Mouse (Mus musculus): ENCODE results near the gene Igf1. TPM values are rescaled to one million over a fixed set of nuclear protein-coding genes. Genes with fewer than 3 reads are reported as not detected.
A peak's percentile ranks its signal among the peaks of the same experiment; 100 is the strongest.

The Igf1 gene
- 0.23 TPM in 1 of 2 replicates, not detected in the other for total RNA-seq (2017)

DNA sequence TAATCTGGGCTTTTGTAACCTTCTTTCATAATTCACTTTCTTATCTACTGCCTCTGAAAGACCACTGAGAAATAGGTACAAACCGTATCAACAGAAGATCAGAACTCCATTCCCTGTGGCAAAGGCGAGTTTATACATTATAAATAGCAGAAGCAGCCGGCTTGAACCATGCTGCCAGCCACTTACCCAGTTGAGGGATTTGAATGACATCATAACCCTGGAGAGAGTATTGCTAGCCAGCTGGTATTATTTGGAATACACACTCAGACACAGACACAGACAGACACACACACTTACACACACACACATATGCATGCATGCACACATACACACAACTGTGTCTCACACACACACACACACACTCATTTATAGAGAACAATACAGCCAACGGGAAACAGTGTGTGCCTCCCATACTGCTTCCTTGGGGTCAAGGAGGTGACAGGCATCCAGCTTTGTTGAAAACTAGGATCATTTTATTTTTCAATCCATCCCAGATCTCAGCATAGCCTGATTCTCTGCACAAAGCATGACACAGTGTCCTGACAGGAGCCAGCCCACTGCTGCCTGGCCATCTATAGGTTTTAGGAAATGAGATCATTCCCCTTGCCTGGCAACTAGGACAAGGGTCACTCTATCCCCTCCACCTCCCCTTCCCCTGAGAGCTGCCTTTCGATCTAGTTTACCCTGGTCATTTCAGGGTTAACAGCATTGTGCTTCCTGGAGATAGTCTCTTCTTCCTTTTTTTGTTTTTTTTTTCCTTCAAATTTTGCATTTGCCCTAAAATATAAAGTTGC, at the start of gene Igf1:
Gene Igf1, plus strand, starts transcription at position 253 of the 794 bp plus-strand sequence.
- ATAC-seq (ENCODE audit: extremely low read depth, insufficient number of reproducible peaks, low FRiP score, poor library complexity, severe bottlenecking), result no peak

GRCm38 (mm10) chr10:87812157-87813072, 45.6 kb upstream of the Igf1 start:
- no peak for ATAC-seq (ENCODE audit: extremely low read depth, insufficient number of reproducible peaks, low FRiP score, poor library complexity, severe bottlenecking)

DNA sequence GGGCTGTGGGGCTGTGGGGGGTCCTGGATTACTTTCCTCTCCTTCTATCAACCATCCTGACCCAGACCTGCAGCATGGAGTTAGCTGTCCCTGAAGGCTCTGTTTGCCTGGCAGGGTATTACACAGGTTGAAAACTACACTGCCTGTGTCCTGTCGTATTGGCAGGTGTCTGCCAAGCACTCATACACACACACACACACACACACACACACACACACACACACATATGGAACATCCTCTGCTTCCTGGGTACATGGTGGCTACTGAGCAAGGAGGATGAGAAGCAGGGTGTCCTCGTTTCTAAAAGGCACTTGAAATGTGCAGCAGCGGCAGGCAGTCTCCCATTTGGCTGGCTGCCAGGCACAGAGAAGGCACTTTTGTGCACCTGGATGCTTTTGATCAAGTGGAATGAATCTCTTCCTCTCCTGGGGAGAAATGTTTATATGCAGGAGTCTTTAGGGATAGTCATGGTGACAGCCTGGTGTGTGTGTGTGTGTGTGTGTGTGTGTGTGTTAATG, 44.9 kb upstream of the Igf1 start:
- no peak for ATAC-seq (ENCODE audit: extremely low read depth, insufficient number of reproducible peaks, low FRiP score, poor library complexity, severe bottlenecking)

DNA sequence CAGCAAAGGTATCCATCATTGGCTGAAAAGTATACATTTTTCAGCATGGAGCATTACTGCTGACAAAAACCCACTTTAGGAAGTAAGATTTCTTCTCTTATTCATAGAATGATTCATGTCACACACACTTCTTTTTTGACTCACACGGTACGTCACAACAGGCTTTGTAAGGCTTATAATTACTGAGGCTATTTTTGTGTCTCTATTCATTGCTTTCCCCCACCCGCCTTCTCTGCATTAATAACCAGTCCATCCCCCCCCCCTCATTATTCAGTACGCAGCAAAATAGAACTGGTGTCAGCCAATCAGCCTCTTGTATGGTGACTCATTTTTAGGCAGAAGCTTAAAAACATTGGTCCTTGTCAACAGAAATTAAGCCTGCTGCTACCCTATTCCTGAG, 41.2 kb upstream of the Igf1 start:
- ATAC-seq (ENCODE audit: extremely low read depth, insufficient number of reproducible peaks, low FRiP score, poor library complexity, severe bottlenecking), result no peak

- ATAC-seq (ENCODE audit: extremely low read depth, insufficient number of reproducible peaks, low FRiP score, poor library complexity, severe bottlenecking), result no peak
These were observed 40.3 kb upstream of the Igf1 start for GRCm38 (mm10) chr10:87817786-87818185.

DNA sequence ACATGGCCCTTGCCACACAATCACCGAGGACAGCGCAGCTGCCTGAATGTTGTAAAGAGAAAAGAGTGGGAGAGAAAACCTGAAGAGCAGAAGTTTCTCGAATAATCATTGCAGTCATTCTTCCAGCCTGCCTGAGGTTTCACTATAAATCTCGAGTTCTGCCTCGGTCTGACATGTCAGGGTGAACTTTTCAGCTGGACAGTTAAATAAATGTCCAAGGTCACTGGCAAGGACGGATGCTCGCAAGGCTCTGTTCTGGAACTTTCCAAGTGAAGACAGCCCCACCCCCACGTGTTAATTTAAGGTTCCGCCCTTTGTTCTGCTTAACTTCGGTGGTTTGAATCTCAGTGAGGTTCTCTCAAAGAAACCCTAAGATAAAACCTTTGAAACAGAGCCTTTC, 36.2 kb upstream of the Igf1 start:
- no peak for ATAC-seq (ENCODE audit: extremely low read depth, insufficient number of reproducible peaks, low FRiP score, poor library complexity, severe bottlenecking)

DNA sequence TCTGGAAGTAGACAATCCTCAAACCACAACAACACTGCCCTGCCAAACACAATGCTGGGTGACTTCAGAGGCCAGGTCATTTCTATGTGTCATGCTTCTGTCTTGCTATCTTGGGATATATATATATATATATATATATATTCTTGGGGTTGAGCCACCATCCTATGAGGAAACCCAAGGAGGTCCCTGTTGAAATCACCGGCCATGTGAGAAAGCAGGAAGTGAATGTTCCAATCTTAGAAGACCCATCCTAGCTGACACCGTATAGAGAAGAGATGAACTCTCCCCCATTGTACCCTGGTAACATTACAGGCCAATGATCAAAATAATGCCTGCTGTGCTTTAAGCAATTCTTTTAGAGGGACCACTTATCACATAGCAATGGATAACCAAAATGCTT, 28.1 kb upstream of the Igf1 start:
- ATAC-seq (ENCODE audit: extremely low read depth, insufficient number of reproducible peaks, low FRiP score, poor library complexity, severe bottlenecking), result 0 out of 2 replicates have a peak, but pooled peaks have one; percentile 30

GRCm38 (mm10) chr10:87830639-87831038, 27.4 kb upstream of the Igf1 start:
- ATAC-seq (ENCODE audit: extremely low read depth, insufficient number of reproducible peaks, low FRiP score, poor library complexity, severe bottlenecking), result no peak

- no peak for ATAC-seq (ENCODE audit: extremely low read depth, insufficient number of reproducible peaks, low FRiP score, poor library complexity, severe bottlenecking)
These were observed 26.0 kb upstream of the Igf1 start for GRCm38 (mm10) chr10:87832101-87832500.

GRCm38 (mm10) chr10:87839454-87839853, 18.6 kb upstream of the Igf1 start:
- ATAC-seq (ENCODE audit: extremely low read depth, insufficient number of reproducible peaks, low FRiP score, poor library complexity, severe bottlenecking), result 0 out of 2 replicates have a peak, but pooled peaks have one; percentile 16

DNA sequence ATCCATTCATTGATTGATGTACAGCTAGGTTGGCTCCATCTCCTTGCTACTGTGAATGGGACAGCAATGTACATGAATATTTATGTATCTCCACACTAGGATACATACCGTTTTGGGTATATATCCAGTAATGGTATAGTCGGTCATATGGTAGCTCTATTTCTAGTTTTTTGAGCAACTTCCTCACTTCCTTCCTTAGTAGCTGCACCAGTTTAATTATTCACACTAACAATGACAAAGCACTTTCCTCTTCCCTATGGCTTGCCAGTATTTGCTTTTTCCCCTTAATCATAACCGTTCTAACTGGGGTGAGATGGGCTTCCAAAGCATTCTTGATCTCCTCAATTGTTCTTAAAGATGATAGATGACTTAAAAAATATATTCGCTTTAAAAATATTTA, 15.6 kb upstream of the Igf1 start:
- ATAC-seq (ENCODE audit: extremely low read depth, insufficient number of reproducible peaks, low FRiP score, poor library complexity, severe bottlenecking), result 0 out of 2 replicates have a peak, but pooled peaks have one; percentile 23

GRCm38 (mm10) chr10:87844917-87845552, 13.0 kb upstream of the Igf1 start:
- ATAC-seq (ENCODE audit: extremely low read depth, insufficient number of reproducible peaks, low FRiP score, poor library complexity, severe bottlenecking), result no peak

DNA sequence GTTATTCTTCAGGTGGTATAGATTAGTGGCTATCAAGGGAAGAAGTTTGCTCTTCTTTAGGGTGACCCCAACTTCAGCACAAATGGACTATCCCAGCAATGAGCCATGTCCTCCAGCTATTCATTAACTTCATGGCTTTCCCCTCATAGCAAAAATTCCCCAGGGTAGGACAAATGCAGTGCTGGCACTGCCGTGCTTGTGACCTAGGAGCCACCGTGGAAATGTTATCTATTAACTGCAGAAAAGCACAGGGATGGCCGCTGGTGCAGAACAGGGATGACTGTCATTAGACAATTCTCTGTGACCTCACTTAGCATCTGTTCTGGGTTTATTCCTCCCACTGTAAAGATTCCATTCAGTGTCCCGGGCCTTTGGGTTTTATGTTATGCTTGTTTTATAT, 10.2 kb upstream of the Igf1 start:
- ATAC-seq (ENCODE audit: extremely low read depth, insufficient number of reproducible peaks, low FRiP score, poor library complexity, severe bottlenecking), result no peak

DNA sequence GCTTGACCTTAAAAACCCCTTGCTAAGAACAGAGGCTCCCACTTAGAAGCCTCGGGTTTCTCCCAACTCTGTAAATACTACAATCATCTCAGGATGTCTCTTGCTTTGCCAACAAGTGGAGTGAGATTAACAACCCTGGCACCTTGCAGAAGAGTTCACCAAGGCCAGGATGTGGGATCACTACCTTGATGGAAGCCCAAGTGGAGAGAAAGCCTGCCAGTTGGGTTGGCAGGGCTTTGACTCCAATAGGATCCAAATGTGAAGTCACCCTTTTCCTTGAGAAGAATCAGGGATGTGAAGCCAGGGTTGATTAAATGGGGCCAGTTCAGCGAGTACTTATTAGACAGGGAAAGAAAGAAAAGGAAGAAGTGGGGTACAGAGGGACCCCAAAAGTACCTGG, 9.6 kb upstream of the Igf1 start:
- no peak for ATAC-seq (ENCODE audit: extremely low read depth, insufficient number of reproducible peaks, low FRiP score, poor library complexity, severe bottlenecking)

DNA sequence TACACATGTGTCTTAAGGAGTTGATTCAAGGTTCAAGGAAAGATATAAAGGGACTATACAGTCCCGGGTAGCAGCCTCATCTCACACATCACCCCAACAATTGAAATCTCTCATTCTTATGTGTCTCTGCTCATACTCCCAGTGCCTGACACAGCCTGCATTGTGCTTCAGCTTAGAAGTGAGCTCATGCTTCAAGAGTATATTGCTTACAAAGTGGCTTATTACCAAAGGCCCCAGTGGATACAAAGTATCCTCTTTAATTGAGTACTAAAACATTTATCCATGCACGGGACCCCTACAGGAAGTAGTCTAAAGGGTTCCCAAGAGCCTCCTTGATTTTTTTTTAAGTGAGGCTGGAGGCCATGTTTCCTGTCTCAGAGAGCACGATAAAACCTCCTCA, 6.6 kb upstream of the Igf1 start:
- no peak for ATAC-seq (ENCODE audit: extremely low read depth, insufficient number of reproducible peaks, low FRiP score, poor library complexity, severe bottlenecking)

DNA sequence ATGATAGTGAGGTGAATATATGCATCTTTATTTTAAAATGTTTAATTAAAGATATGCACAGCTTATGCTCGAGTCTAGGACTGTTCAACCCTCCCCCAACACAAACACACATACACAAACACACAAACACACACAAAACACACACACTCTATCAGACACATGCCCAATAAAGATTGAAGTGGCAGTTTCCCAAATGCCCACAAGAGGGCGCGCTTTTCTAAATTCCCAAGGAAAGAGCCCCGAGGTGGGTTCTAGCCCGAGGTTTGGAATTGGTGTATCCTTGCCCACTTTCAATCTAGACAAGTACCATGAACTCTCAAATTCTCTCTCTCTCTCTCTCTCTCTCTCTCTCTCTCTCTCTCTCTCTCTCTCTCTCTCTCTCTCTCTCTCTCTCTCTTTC, 3.7 kb upstream of the Igf1 start:
- ATAC-seq (ENCODE audit: extremely low read depth, insufficient number of reproducible peaks, low FRiP score, poor library complexity, severe bottlenecking), result 0 out of 2 replicates have a peak, but pooled peaks have one; percentile 61

DNA sequence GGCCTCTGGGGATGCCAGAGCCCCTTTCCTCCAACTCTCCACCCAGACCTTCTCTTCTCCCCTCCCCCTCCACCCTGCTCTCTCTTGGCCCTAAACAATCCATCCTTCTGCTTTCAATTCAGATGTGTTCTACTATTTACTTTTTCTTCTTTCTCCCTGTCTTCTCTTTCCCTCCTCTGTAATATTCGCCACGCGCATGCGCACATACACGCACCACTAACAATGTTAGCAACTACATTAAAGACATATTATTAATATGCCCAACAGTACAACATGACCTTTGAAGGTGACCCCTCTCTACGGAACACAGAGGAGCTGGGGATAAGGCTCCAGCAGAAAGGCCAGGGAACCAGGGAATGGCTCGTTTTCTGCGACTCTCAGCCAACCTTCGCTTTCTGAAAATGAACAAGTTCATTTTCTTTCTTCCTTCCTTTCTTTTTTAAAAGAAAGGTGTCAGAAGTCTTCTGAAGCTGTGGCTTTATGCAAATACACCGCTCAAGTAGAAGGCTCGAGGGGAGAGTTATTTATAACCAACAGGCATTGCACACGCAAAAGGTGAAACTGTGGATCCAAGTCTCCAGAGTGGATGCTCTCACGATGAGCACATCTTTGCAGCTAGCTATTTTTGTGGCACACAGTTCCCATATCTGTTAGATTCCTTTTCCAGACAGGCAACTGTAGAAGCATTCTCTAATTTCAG, 2.5 kb upstream of the Igf1 start:
- no peak for ATAC-seq (ENCODE audit: extremely low read depth, insufficient number of reproducible peaks, low FRiP score, poor library complexity, severe bottlenecking)

DNA sequence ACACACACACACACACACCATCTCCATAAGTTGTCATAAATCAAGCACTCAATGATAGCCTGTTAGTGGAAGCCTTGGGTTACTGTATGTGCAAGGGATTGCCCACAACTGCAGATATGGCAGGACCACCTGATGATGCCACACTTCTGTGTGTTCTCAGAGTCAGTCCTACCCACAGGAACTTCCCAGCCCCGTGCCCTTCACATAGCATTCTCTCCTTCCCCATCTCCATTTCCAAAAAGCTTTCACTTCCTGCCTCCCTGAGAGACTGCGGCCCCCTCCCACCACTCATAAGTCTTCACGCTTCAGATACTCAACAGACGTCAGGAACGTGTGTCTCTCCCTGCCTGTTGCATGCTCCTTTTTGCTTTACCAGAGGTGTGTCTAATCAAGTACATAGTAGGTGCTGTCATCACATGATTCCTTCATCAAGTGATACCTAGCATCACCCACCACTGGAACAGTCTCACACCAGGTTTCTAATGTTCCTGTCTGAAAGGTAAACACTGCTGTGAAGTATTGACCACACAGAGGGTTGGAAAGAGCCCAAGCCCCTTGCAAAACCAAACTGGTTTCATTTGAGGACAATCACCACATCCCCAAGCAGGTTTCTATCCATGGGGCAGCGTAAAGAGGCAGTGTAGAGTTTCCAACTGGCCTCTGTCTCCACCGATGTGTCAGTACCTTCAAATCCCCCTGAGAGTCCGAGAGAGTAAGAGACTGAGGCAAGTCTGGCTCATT, 680 bp upstream of the Igf1 start:
- no peak for ATAC-seq (ENCODE audit: extremely low read depth, insufficient number of reproducible peaks, low FRiP score, poor library complexity, severe bottlenecking)
